Mouse (Mus musculus): ENCODE measurements at regions not wholly inside any gene's neighbourhood (a gene's known extent, or its start where the extent isn't known, plus 50 kb on each side); places are given as distances from the start of the nearest gene placed in this dataset.

GRCm38 (mm10) chrX:129272135-129272534 lies 477.4 kb upstream of the Diaph2 start:
- no peak for ATAC-seq (replicated peaks)
- H3K9ac ChIP-seq, result no peak overlapping the region
- H3K4me2 ChIP-seq, result no peak overlapping the region
- H3K4me3 ChIP-seq, result no peak overlapping the region
- H3K27me3 ChIP-seq (replicated peaks), result no peaks in the 10 kb centered on the region
- no peaks in the 10 kb centered on the region for H3K9me3 ChIP-seq
- H3K27ac ChIP-seq, result no peak overlapping the region
- no peaks in the 10 kb centered on the region for H3K4me1 ChIP-seq
- no peaks in the 10 kb centered on the region for H3K36me3 ChIP-seq (replicated peaks)

GRCm38 (mm10) chrX:129303987-129304386 lies 445.6 kb upstream of the Diaph2 start:
- H3K36me3 ChIP-seq (replicated peaks), result no peaks in the 10 kb centered on the region
- H3K4me1 ChIP-seq, result no peaks in the 10 kb centered on the region
- no peaks in the 10 kb centered on the region for H3K27me3 ChIP-seq (replicated peaks)
- no peak overlapping the region for H3K9ac ChIP-seq
- no peak overlapping the region for H3K4me3 ChIP-seq
- ATAC-seq (replicated peaks), result peak; percentile 52; the same call in 1 of the 2 replicates
- H3K27ac ChIP-seq, result no peak overlapping the region
- 41% methylated on average over 5 of the region's 5 CpGs for WGBS
- no peaks in the 10 kb centered on the region for H3K9me3 ChIP-seq
- no peak overlapping the region for H3K4me2 ChIP-seq

DNA sequence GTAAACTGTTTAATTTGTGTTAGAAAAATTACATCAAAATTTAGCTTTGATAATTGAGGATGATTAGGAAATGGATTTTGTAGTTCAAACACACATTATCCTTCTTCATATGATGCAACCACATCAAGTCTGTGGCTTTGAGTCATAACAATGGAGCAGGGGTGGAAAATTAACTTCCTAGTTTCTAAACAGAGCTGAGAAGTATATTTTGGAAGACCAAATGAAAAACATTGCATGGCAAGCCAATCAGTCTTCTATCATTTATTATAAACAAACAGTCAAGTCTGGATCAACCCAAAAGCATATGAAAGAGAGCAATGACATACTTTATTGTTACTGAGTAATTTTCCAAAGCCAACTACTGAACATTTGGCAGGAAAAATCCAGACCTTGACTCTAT lies 440.2 kb upstream of the Diaph2 start:
- no peak overlapping the region for H3K4me3 ChIP-seq
- no peak overlapping the region for H3K4me2 ChIP-seq
- H3K36me3 ChIP-seq (replicated peaks), result no peaks in the 10 kb centered on the region
- no peak overlapping the region for H3K27ac ChIP-seq
- no peak overlapping the region for H3K9ac ChIP-seq
- no peaks in the 10 kb centered on the region for H3K4me1 ChIP-seq
- ATAC-seq (replicated peaks), result no peak
- no peaks in the 10 kb centered on the region for H3K9me3 ChIP-seq
- H3K27me3 ChIP-seq (replicated peaks), result no peaks in the 10 kb centered on the region

DNA sequence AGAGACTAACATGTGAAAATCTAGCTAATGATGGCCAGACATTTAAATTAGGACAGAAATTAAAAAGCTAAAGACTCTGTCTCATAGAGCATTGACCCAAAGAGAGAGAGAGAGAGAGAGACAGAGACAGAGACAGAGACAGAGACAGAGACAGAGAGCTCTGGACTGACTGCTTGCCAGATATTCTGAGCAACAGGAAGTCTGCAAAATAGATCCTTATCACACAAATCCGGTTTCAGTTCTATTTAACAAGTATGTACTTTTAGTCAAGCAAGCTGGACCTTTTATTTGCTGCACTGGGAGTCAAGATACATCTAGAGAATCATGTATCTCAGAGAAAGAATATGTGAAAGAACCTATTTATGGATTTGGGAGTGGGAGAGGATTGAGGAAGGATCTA lies 420.1 kb upstream of the Diaph2 start:
- ATAC-seq (replicated peaks), result no peak
- H3K4me2 ChIP-seq, result no peak overlapping the region
- H3K9ac ChIP-seq, result no peak overlapping the region
- no peaks in the 10 kb centered on the region for H3K36me3 ChIP-seq (replicated peaks)
- WGBS, result 79% methylated on average over 1 of the region's 1 CpGs
- H3K27ac ChIP-seq, result no peak overlapping the region
- no peaks in the 10 kb centered on the region for H3K27me3 ChIP-seq (replicated peaks)
- no peaks in the 10 kb centered on the region for H3K4me1 ChIP-seq
- no peak overlapping the region for H3K4me3 ChIP-seq
- H3K9me3 ChIP-seq, result no peaks in the 10 kb centered on the region

DNA sequence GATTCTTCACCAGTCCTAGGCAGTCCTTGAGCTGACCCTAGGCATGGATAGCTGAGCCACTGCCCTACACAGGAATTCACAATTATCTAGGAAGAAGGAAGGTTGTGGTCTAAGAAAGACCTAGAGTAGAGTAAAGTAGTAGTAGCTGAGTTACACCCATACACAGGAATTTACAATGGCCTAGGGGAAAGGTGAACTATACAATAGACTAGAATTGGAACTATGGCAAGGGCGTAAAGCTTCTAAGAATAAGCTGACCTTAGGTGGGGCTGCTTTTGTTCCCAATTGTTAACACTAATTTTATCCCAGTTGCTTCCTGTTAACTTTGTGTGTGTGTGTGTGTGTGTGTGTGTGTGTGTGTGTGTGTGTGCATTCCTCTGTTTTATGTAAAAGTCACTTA lies 416.7 kb upstream of the Diaph2 start:
- 91% methylated on average over 1 of the region's 1 CpGs for WGBS

More for the DNA sequence above, 416.7 kb upstream of the Diaph2 start:
- ATAC-seq (replicated peaks), result no peak
- Histone ChIP-seq H3K9me3 (no peaks in the 10 kb centered on the region), H3K27me3 (replicated peaks) (no peaks in the 10 kb centered on the region), H3K36me3 (replicated peaks) (no peaks in the 10 kb centered on the region), H3K4me1 (no peaks in the 10 kb centered on the region), H3K27ac (no peak overlapping the region), H3K9ac (no peak overlapping the region), H3K4me3 (no peak overlapping the region), H3K4me2 (no peak overlapping the region)

All from midbrain, embryonic 15.5 days (tissue).